Mouse (Mus musculus) cerebellum, adult 2 months (tissue): ENCODE data around the gene Myt1. TPM values are rescaled to one million over a fixed set of nuclear protein-coding genes. Genes with fewer than 3 reads are reported as not detected.

Experiments
- DNase-seq, 2 experiments: peaks; one replicate each; pipeline ENCODE4 v3.0.0; 2021
- H3K27ac ChIP-seq: fragments of 200-500 bp; 2 replicates; pipeline ENCODE4 v1.5.1; 2012; ENCODE audit warnings: low read length, control low read depth, inconsistent platforms; ENCODE audit not compliant: insufficient read depth
- H3K27me3 ChIP-seq: fragments of 200-500 bp; 2 replicates; pipeline ENCODE4 v1.6.1; 2012; ENCODE audit warnings: inconsistent platforms, mild to moderate bottlenecking, low read length, moderate library complexity; ENCODE audit not compliant: control insufficient read depth, insufficient read depth
- H3K4me1 ChIP-seq: fragments of 200-500 bp; 2 replicates; pipeline ENCODE4 v1.6.1; 2011; ENCODE audit warnings: low read length; ENCODE audit not compliant: control insufficient read depth, insufficient read depth
- H3K4me3 ChIP-seq: fragments of 200-500 bp; replicated peaks from 2 replicates; pipeline ENCODE3; 2011; ENCODE audit warnings: mild to moderate bottlenecking, low read depth, low read length, control low read depth; ENCODE audit not compliant: insufficient read depth
- CTCF ChIP-seq: fragments of 200-500 bp; IDR thresholded peaks from 2 replicates; pipeline ENCODE4 v1.5.1; 2011; ENCODE audit warnings: low read depth, mild to moderate bottlenecking, control low read depth, low read length, moderate library complexity, borderline replicate concordance; ENCODE audit not compliant: insufficient read depth
- POLR2A ChIP-seq: fragments of 200-500 bp; IDR thresholded peaks from 2 replicates; pipeline ENCODE4 v1.6.1; 2011; ENCODE audit warnings: low read length, control low read depth, borderline replicate concordance; ENCODE audit not compliant: insufficient read depth
- WGBS: fragments of 180-500 bp; shearing (Covaris S2); methylation state at CpG from one replicate; pipeline ENCODE4 v1.1.7; 2018; 5-methylcytosine and 5-hydroxymethylcytosine counted together
- polyA plus RNA-seq: library from polyadenylated mRNA; depleted of rRNA; stranded (reverse); fragments of >200 nt; gene quantifications from 2 replicates; pipeline ENCODE4 v1.2.3, GENCODE M21; 2012; rRNA removed

Gene Myt1
- polyA plus RNA-seq, 1 experiment: 44.2 TPM

DNA sequence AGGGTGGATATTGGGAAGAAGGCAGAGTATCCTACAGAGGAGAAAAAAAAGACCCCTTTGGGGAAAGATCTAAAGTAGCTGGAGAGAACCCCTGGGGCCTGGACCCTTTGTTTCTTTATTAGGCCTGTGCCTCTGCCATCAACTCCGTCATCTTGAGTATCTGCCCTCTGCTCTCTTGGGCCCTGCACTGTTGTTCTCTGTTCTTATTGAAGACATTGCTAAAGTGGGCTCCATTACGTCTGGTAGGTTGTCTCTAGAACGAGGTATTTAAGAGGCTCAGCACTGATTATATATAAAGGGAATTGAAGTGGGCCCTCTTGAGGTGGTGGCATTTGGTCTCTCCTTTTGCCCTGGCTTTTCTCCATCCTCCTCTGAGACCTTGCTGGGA, 75.2 kb downstream of the Myt1 start:
- Histone ChIP-seq H3K27ac (peak overlapping the region; percentile 29; the same call in 1 of the 2 replicates), H3K4me1 (peaks cover 6% of the 10 kb centered on the region), H3K4me3 (peak overlapping the region; percentile 92), H3K27me3 (no peaks in the 10 kb centered on the region)
- peak; percentile 37 to 46 for DNase-seq
- WGBS: 0% methylated on average over 3 of the region's 3 CpGs
- no peak for TF ChIP-seq POLR2A
- no peak for TF ChIP-seq CTCF

DNA sequence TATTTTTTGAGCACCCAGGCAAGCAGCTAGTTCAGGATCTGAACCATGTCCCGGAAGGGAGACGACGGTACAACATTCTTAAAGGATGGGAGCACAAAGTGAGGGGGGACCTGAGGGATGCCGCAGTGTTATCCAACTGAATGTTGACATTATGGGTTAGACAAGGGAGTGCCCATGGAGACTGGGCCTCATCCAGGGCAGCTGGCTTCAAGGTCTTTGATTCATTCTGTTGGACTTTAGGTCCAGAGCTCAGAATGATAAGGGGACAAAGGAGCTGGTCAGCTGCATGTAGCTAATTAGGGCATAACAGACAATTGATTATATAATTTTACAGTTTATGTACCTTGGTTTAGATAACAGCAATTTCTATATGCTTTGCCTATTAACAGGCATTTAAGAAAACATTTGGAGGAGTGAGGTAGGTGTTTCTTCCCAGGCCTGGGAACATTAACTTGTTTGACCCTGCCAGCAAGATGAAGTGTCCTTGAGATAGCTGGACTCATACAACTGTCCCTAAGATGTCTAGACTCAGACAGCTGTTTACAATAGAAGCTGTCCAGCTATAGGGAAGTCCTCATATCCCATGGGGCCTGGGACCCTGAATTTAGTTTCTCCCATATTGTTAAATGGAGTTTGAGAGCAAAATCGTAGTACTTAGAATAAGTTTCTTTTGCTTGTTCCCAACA, 82.7 kb downstream of the Myt1 start:
- no peaks in the 10 kb centered on the region for H3K27me3 ChIP-seq
- TF ChIP-seq CTCF: no peak
- no peak for TF ChIP-seq POLR2A
- no peak for DNase-seq
- H3K27ac ChIP-seq: no peak overlapping the region
- peaks cover 6% of the 10 kb centered on the region for H3K4me1 ChIP-seq
- no peak overlapping the region for H3K4me3 ChIP-seq
- 88% methylated on average over 5 of the region's 5 CpGs for WGBS

DNA sequence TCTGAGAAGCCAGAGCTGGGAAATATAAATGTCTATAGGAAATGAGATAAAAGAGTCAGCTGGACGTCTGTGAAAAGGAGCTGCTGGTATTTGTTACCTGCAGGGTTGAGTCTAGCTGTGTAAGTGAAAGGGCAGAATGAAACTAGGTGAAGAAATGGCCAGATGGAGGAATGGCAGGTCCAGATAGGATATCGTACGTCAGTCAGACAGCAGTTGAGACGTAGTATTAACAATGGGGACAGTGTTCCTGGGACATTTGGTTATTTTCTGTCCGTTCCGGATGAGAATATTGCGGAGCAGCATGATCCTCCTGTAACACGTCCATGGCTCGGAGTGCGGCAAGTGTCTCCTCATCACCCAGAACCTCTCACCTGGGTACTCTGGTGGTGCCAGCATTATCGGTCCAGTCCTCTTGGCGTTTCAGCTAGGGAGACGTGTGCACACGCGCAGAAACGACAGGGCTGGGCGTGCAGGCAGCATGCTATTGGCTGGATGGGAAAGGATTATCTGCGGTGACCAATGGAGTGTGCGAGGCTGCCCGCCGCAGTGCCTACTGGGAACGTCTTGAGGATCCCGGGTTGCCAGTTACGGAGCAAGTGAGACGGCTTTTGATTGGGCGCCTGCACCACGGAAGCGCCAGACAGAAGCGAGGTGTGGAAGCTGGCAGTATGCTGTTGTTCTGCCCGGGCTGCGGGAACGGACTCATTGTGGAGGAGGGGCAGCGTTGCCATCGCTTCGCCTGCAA, 100.8 kb downstream of the Myt1 start, which contains the start of gene Polr3k:
Gene Polr3k (plus strand): TSS at position 547 of the 745 bp plus-strand sequence.
- TF ChIP-seq POLR2A: peak; percentile 90; the same call in 1 of the 2 replicates
- TF ChIP-seq CTCF: no peak
- Histone ChIP-seq H3K4me3 (peak within 1 kb of the TSS; percentile 81), H3K27me3 (no peaks in the 10 kb centered on the region), H3K4me1 (peaks cover 6% of the 10 kb centered on the region; the same call in 1 of the 2 replicates), H3K27ac (peak within 1 kb of the TSS; percentile 34; the same call in 1 of the 2 replicates)
- under 1% methylated on average over 35 of the region's 35 CpGs for WGBS
- DNase-seq: peak; percentile 94 to 98

DNA sequence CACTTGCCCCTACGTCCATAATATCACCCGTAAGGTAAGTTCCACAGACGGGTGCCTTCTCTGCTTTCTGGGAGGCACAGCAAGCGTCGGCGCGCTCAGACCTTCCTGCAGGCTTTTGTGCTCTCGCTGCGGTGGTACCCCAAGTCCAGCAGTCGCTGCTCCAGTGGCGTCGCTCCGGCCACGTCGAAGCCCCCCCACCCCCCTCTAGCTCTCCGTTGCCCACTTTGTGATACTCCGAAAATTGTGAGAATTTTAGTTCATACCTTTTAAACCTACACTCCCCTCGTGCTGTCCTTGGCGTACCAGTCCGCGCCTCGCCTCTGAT, 101.4 kb downstream of the Myt1 start:
- Histone ChIP-seq H3K27me3 (no peaks in the 10 kb centered on the region), H3K4me1 (peaks cover 6% of the 10 kb centered on the region; the same call in 1 of the 2 replicates), H3K4me3 (peak overlapping the region; percentile 81), H3K27ac (peak overlapping the region; percentile 23; the same call in 1 of the 2 replicates)
- WGBS: under 1% methylated on average over 22 of the region's 22 CpGs
- no peak for TF ChIP-seq POLR2A
- TF ChIP-seq CTCF: no peak
- DNase-seq: no peak

DNA sequence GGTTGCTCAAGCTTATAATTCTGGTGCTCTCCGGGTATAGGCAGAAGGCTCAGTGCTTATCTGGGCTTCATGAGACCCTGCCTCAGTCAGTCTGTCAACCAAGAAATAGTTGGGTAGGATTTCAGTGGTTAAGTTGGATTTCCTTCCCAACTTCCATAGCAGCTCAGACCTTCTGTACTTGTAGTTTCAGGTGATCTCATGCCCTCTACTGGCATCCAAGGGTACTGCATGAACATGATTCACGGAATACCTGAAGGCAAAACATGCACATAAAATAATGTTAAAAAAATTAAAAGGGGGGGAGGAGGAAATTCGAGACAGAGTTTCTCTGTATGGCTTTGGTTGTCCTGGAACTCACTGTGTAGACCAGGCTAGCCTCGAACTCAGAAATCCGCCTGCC, 103.8 kb downstream of the Myt1 start:
- peak; percentile 73 to 79 for DNase-seq
- Histone ChIP-seq H3K4me1 (peaks cover 6% of the 10 kb centered on the region; the same call in 1 of the 2 replicates), H3K27me3 (no peaks in the 10 kb centered on the region), H3K4me3 (no peak overlapping the region), H3K27ac (no peak overlapping the region)
- TF ChIP-seq POLR2A (no peak), CTCF (peak; percentile 58; the same call in 1 of the 2 replicates)
- WGBS: 47% methylated on average over 5 of the region's 5 CpGs

DNA sequence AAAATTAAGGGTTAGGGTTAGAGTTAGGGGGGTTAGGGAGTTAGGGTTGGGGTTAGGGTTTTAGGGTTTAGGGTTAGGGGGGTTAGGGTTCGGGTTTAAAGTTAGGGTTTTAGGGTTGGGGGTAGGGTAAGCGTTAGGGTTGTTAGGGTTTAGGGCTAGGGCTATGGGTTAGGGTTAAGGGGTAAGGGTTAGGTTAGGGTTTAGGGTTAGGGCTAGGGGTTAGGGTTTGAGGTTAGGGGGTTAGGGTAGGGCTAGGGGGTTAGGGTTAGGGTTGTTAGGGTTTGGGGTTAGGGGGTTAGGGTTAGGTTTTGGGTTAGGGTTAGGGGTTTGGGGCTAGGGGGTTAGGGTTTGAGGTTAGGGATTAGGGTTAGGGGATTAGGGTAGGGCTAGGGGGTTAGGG, 107.9 kb downstream of the Myt1 start:
- 99% methylated on average over 2 of the region's 2 CpGs for WGBS
- H3K4me3 ChIP-seq: no peak overlapping the region
- no peak for DNase-seq
- no peaks in the 10 kb centered on the region for H3K27me3 ChIP-seq
- H3K27ac ChIP-seq: no peak overlapping the region
- TF ChIP-seq POLR2A: no peak
- TF ChIP-seq CTCF: no peak
- no peaks in the 10 kb centered on the region for H3K4me1 ChIP-seq

Other genes with a start within 250 kb of the Myt1 start
- 218 and 230 TPM in 2 replicates for gene Dnajc5, start 242.8 kb upstream of the Myt1 start, polyA plus RNA-seq
- gene Uckl1, start 178.4 kb upstream of the Myt1 start, polyA plus RNA-seq: 142 and 149 TPM in 2 replicates
- gene Prpf6, start 171.5 kb upstream of the Myt1 start, polyA plus RNA-seq: 44.2 and 44.6 TPM in 2 replicates
- gene Zfp512b, start 170.5 kb upstream of the Myt1 start, polyA plus RNA-seq: 55.5 and 55.6 TPM in 2 replicates
- gene Samd10, start 164.1 kb upstream of the Myt1 start, polyA plus RNA-seq: 61.0 and 62.2 TPM in 2 replicates
- 0.21 and 0.26 TPM in 2 replicates for gene Gm29797, start 106.3 kb upstream of the Myt1 start, polyA plus RNA-seq
- gene Sox18, start 91.7 kb upstream of the Myt1 start, polyA plus RNA-seq: 15.1 and 17.8 TPM in 2 replicates
- 128 and 138 TPM in 2 replicates for gene Tcea2, start 83.0 kb upstream of the Myt1 start, polyA plus RNA-seq
- 29.2 and 30.6 TPM in 2 replicates for gene Rgs19, start 69.4 kb upstream of the Myt1 start, polyA plus RNA-seq
- not detected in 2 replicates for gene Lkaaear1, start 64.9 kb upstream of the Myt1 start, polyA plus RNA-seq
- 28.6 and 35.1 TPM in 2 replicates for gene Oprl1, start 48.3 kb upstream of the Myt1 start, polyA plus RNA-seq
- 94.1 and 105 TPM in 2 replicates for gene Pcmtd2, start 74.5 kb downstream of the Myt1 start, polyA plus RNA-seq
- 34.8 and 37.0 TPM in 2 replicates for gene Polr3k, start 101.0 kb downstream of the Myt1 start, polyA plus RNA-seq
- not detected in 2 replicates for gene Gm14496, start 227.8 kb downstream of the Myt1 start, polyA plus RNA-seq